Mouse (Mus musculus) ES-Bruce4 (cell line): ENCODE data around the gene Pfdn6.
"Not testable (repeated sequence)": the region's sequence is repeated elsewhere in the genome, so short reads cannot be mapped to it uniquely, and the experiment has no call there.

Source experiments
- CTCF ChIP-seq: IDR thresholded peaks from one replicate; pipeline ENCODE4 v1.8.1; 2011; ENCODE audit warnings: low read depth, low read length
- POLR2A ChIP-seq: IDR thresholded peaks from one replicate; pipeline ENCODE4 v1.8.1; 2011; ENCODE audit warnings: low read length; ENCODE audit not compliant: insufficient read depth

DNA sequence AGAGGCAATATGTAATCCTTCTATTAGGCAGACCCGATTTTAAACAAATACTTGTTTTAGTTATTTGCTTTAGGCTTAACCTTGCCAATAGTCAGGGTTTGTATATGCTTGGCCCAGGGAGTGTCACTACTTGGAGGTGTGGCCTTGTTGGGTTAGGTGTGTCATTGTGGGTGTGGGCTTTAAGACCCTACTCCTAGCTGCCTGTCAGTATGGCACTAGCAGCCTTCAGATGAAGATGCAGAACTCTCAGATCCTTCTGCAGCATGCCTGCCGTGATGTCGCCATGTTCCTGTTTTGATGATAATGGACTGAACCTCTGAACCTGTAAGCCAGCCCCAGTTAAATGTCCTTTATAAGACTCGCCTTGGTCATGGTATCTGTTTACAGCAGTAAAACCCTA is 47.1 kb downstream of the Pfdn6 start:
- TF ChIP-seq POLR2A, CTCF: not testable (repeated sequence)
